Mouse (Mus musculus) adrenal gland, adult 10 weeks (tissue): ENCODE data around the gene Cyp2j5. TPM values are rescaled to one million over a fixed set of nuclear protein-coding genes. Genes with fewer than 3 reads are reported as not detected.

ENCODE experiments used
- polyA plus RNA-seq: library from polyadenylated mRNA; stranded (reverse); fragments of 350-450 nt; fragmentation: Illumina TruSeq; extraction: RNeasy Lipid Tissue Mini Kit (QIAGEN cat#74804); gene quantifications from one replicate; pipeline ENCODE4 v1.2.3, GENCODE M21; 2014; ENCODE audit warnings: low read depth, low replicate concordance

Cyp2j5 gene
- not detected for polyA plus RNA-seq

GRCm38 (mm10) chr4:96663991-96664390 is at the start of gene Cyp2j5:
Gene Cyp2j5, minus strand, starts transcription at chr4:96664154.

GRCm38 (mm10) chr4:96590911-96591790 is 72.8 kb downstream of the Cyp2j5 start, which contains the start of gene Cyp2j9:
Gene Cyp2j9, minus strand, starts transcription at chr4:96591578.

Other genes with a start within 250 kb of the Cyp2j5 start
- gene Cyp2j8, start 156.8 kb downstream of the Cyp2j5 start, polyA plus RNA-seq: not detected
- gene Cyp2j6, start 110.5 kb downstream of the Cyp2j5 start, polyA plus RNA-seq: 40.9 TPM
- 5.0 TPM for gene Cyp2j9, start 72.6 kb downstream of the Cyp2j5 start, polyA plus RNA-seq
- gene Gm12695, start 121.0 kb upstream of the Cyp2j5 start, polyA plus RNA-seq: not detected